ENCODE assay signal across 8 mouse cellular contexts in the genomic region with DNA sequence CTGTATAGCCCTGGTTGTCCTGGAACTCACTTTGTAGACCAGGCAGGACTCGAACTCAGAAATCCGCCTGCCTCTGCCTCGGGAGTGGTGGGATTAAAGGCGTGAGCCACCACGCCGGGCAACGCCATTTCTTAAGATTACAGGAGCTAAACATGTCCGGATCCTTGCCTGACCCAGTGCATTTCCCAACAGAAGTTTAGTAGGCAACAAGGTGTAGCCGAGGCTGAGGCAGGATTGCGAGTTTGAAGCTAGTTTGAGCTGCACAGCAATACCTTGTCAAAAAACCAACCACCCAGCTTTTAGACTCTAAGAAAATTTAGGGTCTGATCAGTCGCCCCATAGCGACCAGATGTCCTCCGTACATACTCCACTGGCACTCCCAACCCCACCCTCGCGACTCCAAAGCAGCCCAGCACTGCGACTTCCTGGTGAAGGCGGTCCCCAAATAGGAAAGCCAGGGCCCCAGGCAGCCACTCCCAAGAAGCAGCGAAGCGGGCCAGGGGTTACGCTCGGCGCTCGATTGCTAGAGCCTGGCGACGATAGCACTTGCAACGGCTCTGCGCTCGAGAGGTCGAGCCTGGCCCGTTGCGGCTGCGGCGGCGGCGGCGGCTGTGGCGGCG. TPM values are rescaled to one million over a fixed set of nuclear protein-coding genes. Genes with fewer than 3 reads are reported as not detected.
A peak's percentile ranks its signal among the peaks of the same experiment; 100 is the strongest.
DNase-seq lines count a peak whose midpoint lies in the region; ATAC-seq lines count a peak whose summit lies in the region.

A gene (plus strand): TSS at position 584 of the 620 bp plus-strand sequence.
A gene (plus strand): TSS at position 597 of the 620 bp plus-strand sequence.

- peak within 1 kb of the TSS; percentile 71 for H3K4me2 ChIP-seq in hindbrain, embryonic 13.5 days

- peak within 1 kb of the TSS; percentile 95 for H3K27ac ChIP-seq in hindbrain, embryonic 13.5 days

- peak; percentile 97 for ATAC-seq in hindbrain, embryonic 13.5 days (ENCODE audit: low FRiP score)

- 8% methylated on average over 38 of the region's 38 CpGs for WGBS in hindbrain, embryonic 13.5 days

- peak within 1 kb of the TSS; percentile 86 for H3K9ac ChIP-seq in hindbrain, embryonic 13.5 days

- H3K36me3 ChIP-seq in hindbrain, embryonic 13.5 days = peaks cover 6% of the 10 kb centered on the region

- H3K4me3 ChIP-seq in hindbrain, embryonic 13.5 days = peak within 1 kb of the TSS; percentile 87

- DNase-seq in R1 (ENCODE audit: low read depth, low spot score) = peak; percentile 97
- peak; percentile 93 to 95 for DNase-seq in cerebellum, postnatal 14 days
- peak; percentile 84 to 85 for DNase-seq in frontal cortex, postnatal 14 days (ENCODE audit: low spot score in 2 of 2)
- peak; percentile 91 to 93 for DNase-seq in layer of hippocampus, postnatal 36 days
- DNase-seq in lung, postnatal 36 days = peak; percentile 99
- peak; percentile 97 for DNase-seq in retina, postnatal 1 day
- DNase-seq in urinary bladder, postnatal 10 days (ENCODE audit: low spot score) = peak; percentile 84

- no peaks in the 10 kb centered on the region for H3K27me3 ChIP-seq in hindbrain, embryonic 13.5 days

- H3K9me3 ChIP-seq in hindbrain, embryonic 13.5 days = no peaks in the 10 kb centered on the region

- H3K4me1 ChIP-seq in hindbrain, embryonic 13.5 days (replicated peaks) = peaks cover 15% of the 10 kb centered on the region

RNA-seq across cellular contexts. Expression of the first gene that starts in this region (rescaled TPM):
- polyA plus RNA-seq in hindbrain, embryonic 13.5 days (2015; fragmentation: Nextera tagmentation; extraction: Ambion mirVana) = 29.6 and 33.3 TPM in 2 replicates
- total RNA-seq in layer of hippocampus, postnatal 36 days (2021) = 10 to 100 TPM; 29.1 to 29.4 TPM

RNA-seq across cellular contexts. Expression of the second gene that starts in this region (rescaled TPM):
- polyA plus RNA-seq in hindbrain, embryonic 13.5 days (2015; fragmentation: Nextera tagmentation; extraction: Ambion mirVana) = 2.4 and 4.3 TPM in 2 replicates
- total RNA-seq in layer of hippocampus, postnatal 36 days (2021) = 10 to 100 TPM in 1 of 2 experiments, 1 to 10 TPM in 1; 8.1 to 14.2 TPM

Comparison
In these comparisons a context has a peak if more than half of its experiments do, and no peak if none do; other contexts are left out.
1. Peak in every context shown above with its lines: DNase-seq, ATAC-seq, H3K4me3 ChIP-seq and H3K27ac ChIP-seq.